Mouse (Mus musculus): ENCODE data around the gene Nkpd1. TPM values are rescaled to one million over a fixed set of nuclear protein-coding genes. Genes with fewer than 3 reads are reported as not detected.
A peak's percentile ranks its signal among the peaks of the same experiment; 100 is the strongest.

Nkpd1 gene
- 0.11 and 0.14 TPM in 2 replicates for polyA plus RNA-seq (2015; fragmentation: Nextera tagmentation; extraction: Ambion mirVana)

GRCm38 (mm10) chr7:19517652-19518365 lies at the start of gene Nkpd1:
Gene Nkpd1 (plus strand): TSS chr7:19517838.
- Histone ChIP-seq H3K27ac (ENCODE audit: low read length) (no peak within 1 kb of the TSS), H3K36me3 (ENCODE audit: insufficient read depth, low read length) (no peaks in the 10 kb centered on the region), H3K4me2 (replicated peaks; ENCODE audit: low read depth, low read length) (peak within 1 kb of the TSS; percentile 50), H3K4me1 (ENCODE audit: insufficient read depth, low read length) (peaks cover 9% of the 10 kb centered on the region), H3K9me3 (ENCODE audit: low read length) (no peaks in the 10 kb centered on the region), H3K4me3 (ENCODE audit: low read length) (peak within 1 kb of the TSS; percentile 23; the same call in 1 of the 2 replicates), H3K9ac (replicated peaks; ENCODE audit: low read length) (peak within 1 kb of the TSS; percentile 3; the same call in 1 of the 2 replicates), H3K27me3 (ENCODE audit: insufficient read depth, low read length) (peaks cover 55% of the 10 kb centered on the region)
- ATAC-seq (ENCODE audit: low FRiP score, low TSS enrichment), result no peak
- 2% methylated on average over 19 of the region's 29 CpGs for WGBS

- no peak for ATAC-seq (ENCODE audit: low FRiP score, low TSS enrichment)
- no peaks in the 10 kb centered on the region for H3K36me3 ChIP-seq (ENCODE audit: insufficient read depth, low read length)
- H3K27me3 ChIP-seq (ENCODE audit: insufficient read depth, low read length), result peaks cover 42% of the 10 kb centered on the region
Observed at GRCm38 (mm10) chr7:19468279-19468678, 49.4 kb upstream of the Nkpd1 start.

GRCm38 (mm10) chr7:19469404-19469803 lies 48.2 kb upstream of the Nkpd1 start:
- Histone ChIP-seq H3K27me3 (ENCODE audit: insufficient read depth, low read length) (peaks cover 47% of the 10 kb centered on the region), H3K4me2 (replicated peaks; ENCODE audit: low read depth, low read length) (no peak overlapping the region), H3K9ac (replicated peaks; ENCODE audit: low read length) (peak overlapping the region; percentile 29; the same call in 1 of the 2 replicates), H3K27ac (ENCODE audit: low read length) (no peak overlapping the region), H3K9me3 (ENCODE audit: low read length) (no peaks in the 10 kb centered on the region), H3K36me3 (ENCODE audit: insufficient read depth, low read length) (no peaks in the 10 kb centered on the region), H3K4me1 (ENCODE audit: insufficient read depth, low read length) (peaks cover 16% of the 10 kb centered on the region), H3K4me3 (ENCODE audit: low read length) (no peak overlapping the region)
- no peak for ATAC-seq (ENCODE audit: low FRiP score, low TSS enrichment)
- 25% methylated on average over 23 of the region's 23 CpGs for WGBS

More at GRCm38 (mm10) chr7:19468279-19468678, 49.4 kb upstream of the Nkpd1 start:
- Histone ChIP-seq H3K9ac (replicated peaks; ENCODE audit: low read length) (no peak overlapping the region), H3K9me3 (ENCODE audit: low read length) (no peaks in the 10 kb centered on the region), H3K4me2 (replicated peaks; ENCODE audit: low read depth, low read length) (no peak overlapping the region), H3K27ac (ENCODE audit: low read length) (no peak overlapping the region), H3K4me3 (ENCODE audit: low read length) (no peak overlapping the region), H3K4me1 (ENCODE audit: insufficient read depth, low read length) (peaks cover 14% of the 10 kb centered on the region)
- WGBS, result 74% methylated on average over 12 of the region's 12 CpGs

GRCm38 (mm10) chr7:19470308-19470707 lies 47.3 kb upstream of the Nkpd1 start:
- ATAC-seq (ENCODE audit: low FRiP score, low TSS enrichment), result no peak
- no peaks in the 10 kb centered on the region for H3K9me3 ChIP-seq (ENCODE audit: low read length)

GRCm38 (mm10) chr7:19472403-19472802 lies 45.2 kb upstream of the Nkpd1 start:
- Histone ChIP-seq H3K9me3 (ENCODE audit: low read length) (no peaks in the 10 kb centered on the region), H3K9ac (replicated peaks; ENCODE audit: low read length) (no peak overlapping the region), H3K4me1 (ENCODE audit: insufficient read depth, low read length) (peaks cover 12% of the 10 kb centered on the region), H3K27me3 (ENCODE audit: insufficient read depth, low read length) (peaks cover 50% of the 10 kb centered on the region), H3K4me3 (ENCODE audit: low read length) (no peak overlapping the region), H3K27ac (ENCODE audit: low read length) (peak overlapping the region; percentile 50), H3K36me3 (ENCODE audit: insufficient read depth, low read length) (no peaks in the 10 kb centered on the region), H3K4me2 (replicated peaks; ENCODE audit: low read depth, low read length) (peak overlapping the region; percentile 12; the same call in 1 of the 2 replicates)
- ATAC-seq (ENCODE audit: low FRiP score, low TSS enrichment), result no peak
- 38% methylated on average over 4 of the region's 4 CpGs for WGBS

More at GRCm38 (mm10) chr7:19470308-19470707, 47.3 kb upstream of the Nkpd1 start:
- H3K4me2 ChIP-seq (replicated peaks; ENCODE audit: low read depth, low read length), result no peak overlapping the region
- H3K27ac ChIP-seq (ENCODE audit: low read length), result no peak overlapping the region
- H3K36me3 ChIP-seq (ENCODE audit: insufficient read depth, low read length), result no peaks in the 10 kb centered on the region
- peaks cover 50% of the 10 kb centered on the region for H3K27me3 ChIP-seq (ENCODE audit: insufficient read depth, low read length)
- peaks cover 12% of the 10 kb centered on the region for H3K4me1 ChIP-seq (ENCODE audit: insufficient read depth, low read length)
- no peak overlapping the region for H3K9ac ChIP-seq (replicated peaks; ENCODE audit: low read length)
- H3K4me3 ChIP-seq (ENCODE audit: low read length), result no peak overlapping the region
- 19% methylated on average over 14 of the region's 14 CpGs for WGBS

GRCm38 (mm10) chr7:19473875-19474443 lies 43.7 kb upstream of the Nkpd1 start:
- Histone ChIP-seq H3K4me1 (ENCODE audit: insufficient read depth, low read length) (peaks cover 12% of the 10 kb centered on the region), H3K4me2 (replicated peaks; ENCODE audit: low read depth, low read length) (peak overlapping the region; percentile 65), H3K27ac (ENCODE audit: low read length) (peak overlapping the region; percentile 54; the same call in 1 of the 2 replicates), H3K4me3 (ENCODE audit: low read length) (peak overlapping the region; percentile 50), H3K9me3 (ENCODE audit: low read length) (no peaks in the 10 kb centered on the region), H3K9ac (replicated peaks; ENCODE audit: low read length) (peak overlapping the region; percentile 76), H3K27me3 (ENCODE audit: insufficient read depth, low read length) (peaks cover 47% of the 10 kb centered on the region), H3K36me3 (ENCODE audit: insufficient read depth, low read length) (no peaks in the 10 kb centered on the region)
- peak; percentile 82 for ATAC-seq (ENCODE audit: low FRiP score, low TSS enrichment)
- under 1% methylated on average over 56 of the region's 89 CpGs for WGBS

GRCm38 (mm10) chr7:19477084-19477483 lies 40.6 kb upstream of the Nkpd1 start:
- H3K36me3 ChIP-seq (ENCODE audit: insufficient read depth, low read length), result no peaks in the 10 kb centered on the region
- peaks cover 8% of the 10 kb centered on the region; the same call in 1 of the 2 replicates for H3K4me1 ChIP-seq (ENCODE audit: insufficient read depth, low read length)
- H3K4me3 ChIP-seq (ENCODE audit: low read length), result no peak overlapping the region
- H3K9me3 ChIP-seq (ENCODE audit: low read length), result no peaks in the 10 kb centered on the region
- H3K4me2 ChIP-seq (replicated peaks; ENCODE audit: low read depth, low read length), result no peak overlapping the region
- WGBS, result 73% methylated on average over 2 of the region's 2 CpGs
- peaks cover 19% of the 10 kb centered on the region for H3K27me3 ChIP-seq (ENCODE audit: insufficient read depth, low read length)
- H3K27ac ChIP-seq (ENCODE audit: low read length), result no peak overlapping the region; the same call in 1 of the 2 replicates
- no peak overlapping the region for H3K9ac ChIP-seq (replicated peaks; ENCODE audit: low read length)
- ATAC-seq (ENCODE audit: low FRiP score, low TSS enrichment), result no peak

GRCm38 (mm10) chr7:19477624-19478384 lies 39.8 kb upstream of the Nkpd1 start:
- Histone ChIP-seq H3K9me3 (ENCODE audit: low read length) (no peaks in the 10 kb centered on the region), H3K4me1 (ENCODE audit: insufficient read depth, low read length) (peaks cover 8% of the 10 kb centered on the region; the same call in 1 of the 2 replicates), H3K27me3 (ENCODE audit: insufficient read depth, low read length) (peaks cover 12% of the 10 kb centered on the region), H3K9ac (replicated peaks; ENCODE audit: low read length) (no peak overlapping the region), H3K4me3 (ENCODE audit: low read length) (no peak overlapping the region), H3K4me2 (replicated peaks; ENCODE audit: low read depth, low read length) (no peak overlapping the region), H3K27ac (ENCODE audit: low read length) (no peak overlapping the region; the same call in 1 of the 2 replicates), H3K36me3 (ENCODE audit: insufficient read depth, low read length) (no peaks in the 10 kb centered on the region)
- 0 out of 2 replicates have a peak, but pooled peaks have one; percentile 21 for ATAC-seq (ENCODE audit: low FRiP score, low TSS enrichment)
- WGBS, result 29% methylated on average over 14 of the region's 14 CpGs

GRCm38 (mm10) chr7:19483281-19483680 lies 34.4 kb upstream of the Nkpd1 start:
- Histone ChIP-seq H3K4me2 (replicated peaks; ENCODE audit: low read depth, low read length) (no peak overlapping the region), H3K36me3 (ENCODE audit: insufficient read depth, low read length) (no peaks in the 10 kb centered on the region), H3K9ac (replicated peaks; ENCODE audit: low read length) (no peak overlapping the region), H3K27ac (ENCODE audit: low read length) (no peak overlapping the region), H3K4me3 (ENCODE audit: low read length) (no peak overlapping the region), H3K9me3 (ENCODE audit: low read length) (no peaks in the 10 kb centered on the region), H3K4me1 (ENCODE audit: insufficient read depth, low read length) (no peaks in the 10 kb centered on the region), H3K27me3 (ENCODE audit: insufficient read depth, low read length) (peaks cover 8% of the 10 kb centered on the region)
- 84% methylated on average over 8 of the region's 8 CpGs for WGBS
- ATAC-seq (ENCODE audit: low FRiP score, low TSS enrichment), result no peak

Measured in kidney, embryonic 16.5 days (tissue).